Mouse (Mus musculus) gonadal fat pad, adult 2 months (tissue): ENCODE measurements around the gene Atg16l1. TPM values are rescaled to one million over a fixed set of nuclear protein-coding genes. Genes with fewer than 3 reads are reported as not detected.

ENCODE experiments used
- DNase-seq: peaks from one replicate; pipeline ENCODE4 v3.0.0-alpha.2; 2012; ENCODE audit warnings: low read depth
- polyA plus RNA-seq: library from polyadenylated mRNA; depleted of rRNA; stranded (reverse); fragments of >200 nt; gene quantifications from 2 replicates; pipeline ENCODE4 v1.2.3, GENCODE M21; 2012; rRNA removed

Gene Atg16l1
- polyA plus RNA-seq, 1 experiment = 38.2 TPM

GRCm38 (mm10) chr1:87829621-87830211 is 74.0 kb downstream of the Atg16l1 start:
- no peak for DNase-seq

GRCm38 (mm10) chr1:87836453-87836852 is 80.8 kb downstream of the Atg16l1 start:
- DNase-seq = no peak

- no peak for DNase-seq
These were observed 81.3 kb downstream of the Atg16l1 start for GRCm38 (mm10) chr1:87837018-87837417.

- no peak for DNase-seq
These were observed 84.9 kb downstream of the Atg16l1 start for GRCm38 (mm10) chr1:87840411-87841208.

Other genes starting within 250 kb of the Atg16l1 start
- 2.6 and 3.6 TPM in 2 replicates for gene Neu2, start 246.0 kb upstream of the Atg16l1 start, polyA plus RNA-seq
- gene Ngef, start 182.0 kb upstream of the Atg16l1 start, polyA plus RNA-seq = 4.1 and 6.4 TPM in 2 replicates
- gene Inpp5d, start 135.6 kb upstream of the Atg16l1 start, polyA plus RNA-seq = 71.1 and 89.5 TPM in 2 replicates
- 2.4 and 5.4 TPM in 2 replicates for gene Sag, start 47.8 kb downstream of the Atg16l1 start, polyA plus RNA-seq
- gene Dgkd, start 97.4 kb downstream of the Atg16l1 start, polyA plus RNA-seq = 44.3 and 47.5 TPM in 2 replicates